Mouse (Mus musculus) hindbrain, embryonic 14.5 days (tissue): ENCODE data around the gene Gm42906. TPM values are rescaled to one million over a fixed set of nuclear protein-coding genes. Genes with fewer than 3 reads are reported as not detected.

Source experiments
- ATAC-seq: fragments of 200-750 bp; cut with Nextera tagmentation; 2 replicates; pipeline ENCODE4 v1.8.0; 2017; ENCODE audit warnings: moderate number of reproducible peaks, mild to moderate bottlenecking, moderate TSS enrichment, moderate library complexity; ENCODE audit not compliant: low FRiP score
- DNase-seq: peaks from one replicate; pipeline ENCODE4 v3.0.0-alpha.2; 2015; ENCODE audit warnings: low spot score
- H3K27ac ChIP-seq: fragments of 300-500 bp; sonication (generic); 2 replicates; pipeline ENCODE4 v1.5.1; 2014; ENCODE audit warnings: mild to moderate bottlenecking, moderate library complexity
- H3K27me3 ChIP-seq: fragments of 300-500 bp; sonication (generic); 2 replicates; pipeline ENCODE4 v1.6.1; 2014; ENCODE audit warnings: mild to moderate bottlenecking, low read length, mixed read lengths; ENCODE audit not compliant: control insufficient read depth, insufficient read depth
- H3K36me3 ChIP-seq: fragments of 300-500 bp; sonication (generic); replicated peaks from 2 replicates; pipeline ENCODE4 v1.6.1; 2014; ENCODE audit not compliant: control insufficient read depth, insufficient read depth
- H3K4me1 ChIP-seq: fragments of 300-500 bp; sonication (generic); replicated peaks from 2 replicates; pipeline ENCODE4 v1.6.1; 2014; ENCODE audit warnings: antibody characterized with exemption, low read length, mixed read lengths; ENCODE audit not compliant: control insufficient read depth, insufficient read depth
- H3K4me2 ChIP-seq: fragments of 300-500 bp; sonication (generic); replicated peaks from 2 replicates; pipeline ENCODE4 v1.6.1; 2014; ENCODE audit warnings: mild to moderate bottlenecking, moderate library complexity
- H3K4me3 ChIP-seq: fragments of 300-500 bp; sonication (generic); replicated peaks from 2 replicates; pipeline ENCODE4 v1.5.1; 2014; ENCODE audit warnings: mild to moderate bottlenecking, low read length
- H3K9ac ChIP-seq: fragments of 300-500 bp; sonication (generic); 2 replicates; pipeline ENCODE4 v1.6.1; 2014
- H3K9me3 ChIP-seq: fragments of 300-500 bp; sonication (generic); 2 replicates; pipeline ENCODE4 v1.6.1; 2016; ENCODE audit warnings: low read length; ENCODE audit not compliant: control insufficient read depth
- WGBS: fragments of 180-500 bp; shearing (Covaris S2); extraction: QIAGEN DNeasy Blood & Tissue Kit; methylation state at CpG from one replicate; pipeline ENCODE4 v1.1.7; 2014; 5-methylcytosine and 5-hydroxymethylcytosine counted together
- polyA plus RNA-seq: library from polyadenylated mRNA; unstranded; fragments of >200 nt; fragmentation: Nextera tagmentation; extraction: Ambion mirVana; gene quantifications from 2 replicates; pipeline ENCODE4 v1.2.1, GENCODE M21; 2014

Gene Gm42906
- polyA plus RNA-seq, 1 experiment from 2014 or later = not detected

DNA sequence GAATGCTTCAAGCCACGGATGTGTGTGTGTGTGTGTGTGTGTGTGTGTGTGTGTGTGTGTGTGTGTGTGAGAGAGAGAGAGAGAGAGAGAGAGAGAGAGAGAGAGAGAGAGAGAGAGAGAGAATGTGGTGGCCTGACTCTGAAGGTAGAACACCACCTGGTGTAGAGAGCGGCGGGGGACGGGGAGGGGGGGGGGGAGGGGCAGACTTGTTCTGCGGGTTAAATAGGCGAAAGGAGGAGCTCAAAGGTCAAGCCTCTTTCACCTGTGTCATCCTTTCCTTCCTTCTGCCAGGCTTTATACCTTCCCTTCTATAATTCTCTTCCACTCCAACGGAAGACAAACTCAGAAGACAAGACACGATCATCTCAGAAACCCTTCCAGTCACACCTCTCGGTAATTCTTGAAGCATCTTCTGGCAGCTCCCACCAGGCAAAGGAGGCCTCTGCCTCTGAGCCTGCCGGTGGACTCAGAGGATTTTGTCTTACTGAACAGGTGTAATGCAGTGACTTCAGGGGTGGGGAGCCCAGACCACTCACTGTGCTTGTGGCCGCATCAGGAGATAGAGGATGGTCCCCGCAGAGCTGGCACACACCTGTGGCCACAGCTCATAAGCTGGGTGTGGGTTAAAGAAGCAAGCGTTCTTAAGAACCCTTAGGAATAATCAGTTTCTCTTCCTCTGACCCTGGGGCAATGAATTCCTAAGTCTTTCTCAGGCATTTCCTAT is 195.2 kb downstream of the Gm42906 start:
- no peaks in the 10 kb centered on the region for H3K9me3 ChIP-seq
- DNase-seq (no peak), ATAC-seq (no peak)
- H3K4me3 ChIP-seq = peak overlapping the region; percentile 49
- no peaks in the 10 kb centered on the region for H3K36me3 ChIP-seq
- H3K27ac ChIP-seq = no peak overlapping the region
- WGBS = 30% methylated on average over 11 of the region's 13 CpGs
- H3K4me1 ChIP-seq = peaks cover 6% of the 10 kb centered on the region
- H3K4me2 ChIP-seq = peak overlapping the region; percentile 95
- peaks cover 16% of the 10 kb centered on the region; the same call in 1 of the 2 replicates for H3K27me3 ChIP-seq
- H3K9ac ChIP-seq = peak overlapping the region; percentile 69

DNA sequence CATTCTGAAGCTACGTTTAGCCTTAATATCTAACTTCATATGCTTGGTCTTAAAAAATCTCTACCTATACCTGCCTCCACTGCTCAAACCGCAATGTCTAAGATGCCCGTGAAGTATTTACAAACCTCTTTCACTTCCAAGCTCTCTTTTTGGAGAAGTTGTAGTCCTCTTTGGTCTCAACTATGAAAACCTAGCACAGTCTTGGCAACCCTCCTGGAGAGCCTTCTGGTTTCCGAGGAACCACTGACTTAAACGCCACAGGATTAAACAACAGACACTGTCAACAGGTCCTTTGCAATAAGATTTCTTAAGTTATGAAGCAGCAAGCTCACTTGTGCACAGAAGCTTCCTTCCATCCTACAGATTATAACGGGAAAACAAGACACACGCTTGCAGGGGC is 196.1 kb downstream of the Gm42906 start:
- H3K4me3 ChIP-seq = no peak overlapping the region
- 92% methylated on average over 7 of the region's 7 CpGs for WGBS
- peaks cover 6% of the 10 kb centered on the region for H3K4me1 ChIP-seq
- H3K9me3 ChIP-seq = no peaks in the 10 kb centered on the region
- H3K9ac ChIP-seq = no peak overlapping the region
- ATAC-seq (no peak), DNase-seq (no peak)
- H3K4me2 ChIP-seq = peak overlapping the region; percentile 19
- no peaks in the 10 kb centered on the region for H3K36me3 ChIP-seq
- H3K27ac ChIP-seq = no peak overlapping the region
- peaks cover 16% of the 10 kb centered on the region; the same call in 1 of the 2 replicates for H3K27me3 ChIP-seq

DNA sequence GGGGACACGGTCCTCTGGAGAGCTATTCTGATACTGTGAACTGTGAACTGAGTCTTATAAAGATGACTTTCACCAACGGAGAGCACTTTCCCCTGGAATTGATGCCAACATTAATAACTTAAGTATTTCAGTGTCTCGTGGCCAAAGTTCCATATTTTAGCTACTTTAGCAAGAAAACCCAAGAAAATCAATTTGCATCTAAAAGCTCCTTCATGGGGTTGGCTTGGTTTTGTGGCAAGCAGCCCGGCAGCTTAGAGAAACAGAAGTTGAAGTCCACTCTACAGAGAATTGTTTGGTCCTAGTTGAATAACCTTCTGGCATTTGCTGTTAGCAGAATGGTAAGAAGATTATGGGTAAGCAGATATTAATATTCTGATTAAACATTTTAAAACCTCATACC is 196.6 kb downstream of the Gm42906 start:
- H3K4me3 ChIP-seq = no peak overlapping the region
- H3K36me3 ChIP-seq = no peaks in the 10 kb centered on the region
- H3K4me2 ChIP-seq = no peak overlapping the region
- no peaks in the 10 kb centered on the region for H3K9me3 ChIP-seq
- no peak overlapping the region for H3K27ac ChIP-seq
- no peak overlapping the region for H3K9ac ChIP-seq
- ATAC-seq (no peak), DNase-seq (no peak)
- H3K4me1 ChIP-seq = peaks cover 6% of the 10 kb centered on the region
- peaks cover 16% of the 10 kb centered on the region; the same call in 1 of the 2 replicates for H3K27me3 ChIP-seq
- 84% methylated on average over 4 of the region's 4 CpGs for WGBS

DNA sequence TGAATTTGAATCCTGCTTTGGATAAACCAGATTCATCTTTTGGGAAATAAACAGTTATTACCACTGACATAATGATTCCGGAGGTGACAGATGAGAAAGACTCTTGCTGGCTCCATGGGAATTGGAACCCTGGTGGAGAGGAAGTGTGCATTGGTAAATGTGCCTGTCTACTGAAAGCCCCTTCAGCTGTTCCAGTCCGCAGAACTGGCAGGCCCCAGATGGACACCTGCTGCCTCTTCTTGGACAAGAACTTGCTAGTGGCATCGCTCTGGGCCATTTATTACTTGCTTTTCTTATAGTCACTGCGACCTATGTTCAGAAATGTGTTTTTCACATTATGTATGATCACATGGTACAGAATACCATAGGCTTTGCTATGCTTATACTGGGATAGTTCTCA is 197.5 kb downstream of the Gm42906 start:
- H3K4me1 ChIP-seq = peaks cover 6% of the 10 kb centered on the region
- DNase-seq (no peak), ATAC-seq (no peak)
- peaks cover 16% of the 10 kb centered on the region; the same call in 1 of the 2 replicates for H3K27me3 ChIP-seq
- WGBS = 81% methylated on average over 4 of the region's 4 CpGs
- H3K9me3 ChIP-seq = no peaks in the 10 kb centered on the region
- no peak overlapping the region for H3K27ac ChIP-seq
- H3K4me2 ChIP-seq = no peak overlapping the region
- no peak overlapping the region for H3K4me3 ChIP-seq
- H3K9ac ChIP-seq = no peak overlapping the region
- no peaks in the 10 kb centered on the region for H3K36me3 ChIP-seq

DNA sequence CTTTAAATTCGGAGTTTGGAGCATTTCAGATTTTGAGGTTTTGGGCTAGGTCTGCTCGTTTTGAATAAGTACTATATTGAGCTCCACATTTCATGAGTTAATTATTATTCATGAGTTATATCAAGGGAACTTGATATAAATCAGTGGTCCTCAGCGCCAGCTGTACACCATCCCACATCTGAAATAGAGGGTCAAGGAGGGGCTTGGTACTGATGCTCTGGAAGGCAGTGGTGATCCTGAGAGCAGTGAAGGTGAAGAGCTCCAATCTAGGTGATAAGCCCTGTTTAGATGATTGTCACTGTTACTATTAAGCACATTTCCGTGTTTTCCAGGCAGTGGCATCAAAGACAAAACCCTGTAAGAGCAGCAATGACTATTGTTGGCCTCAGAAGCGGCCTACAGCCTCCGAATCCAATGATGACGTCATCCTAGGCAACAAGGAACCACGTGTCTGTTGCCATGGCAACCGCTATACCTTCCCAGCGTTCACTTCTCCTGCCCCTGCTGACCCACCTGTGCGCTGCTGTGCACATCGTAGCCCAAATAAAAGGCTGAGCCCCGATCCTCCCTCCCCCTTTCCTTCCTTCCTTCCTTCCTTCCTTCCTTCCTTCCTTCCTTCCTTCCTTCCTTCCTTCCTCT is 199.5 kb downstream of the Gm42906 start:
- no peaks in the 10 kb centered on the region for H3K9me3 ChIP-seq
- 68% methylated on average over 13 of the region's 13 CpGs for WGBS

GRCm38 (mm10) chr5:151223696-151224366 is 204.1 kb downstream of the Gm42906 start:
- H3K27ac ChIP-seq = no peak overlapping the region
- no peaks in the 10 kb centered on the region for H3K4me1 ChIP-seq
- no peak for DNase-seq
- H3K4me2 ChIP-seq = no peak overlapping the region
- ATAC-seq = no peak
- H3K27me3 ChIP-seq = no peaks in the 10 kb centered on the region
- no peaks in the 10 kb centered on the region for H3K36me3 ChIP-seq
- H3K4me3 ChIP-seq = no peak overlapping the region
- H3K9me3 ChIP-seq = no peaks in the 10 kb centered on the region
- 72% methylated on average over 4 of the region's 4 CpGs for WGBS
- no peak overlapping the region for H3K9ac ChIP-seq

More for the DNA sequence above, 199.5 kb downstream of the Gm42906 start:
- DNase-seq = peak; percentile 46
- H3K9ac ChIP-seq = no peak overlapping the region
- peaks cover 6% of the 10 kb centered on the region for H3K4me1 ChIP-seq
- H3K27ac ChIP-seq = no peak overlapping the region
- H3K36me3 ChIP-seq = no peaks in the 10 kb centered on the region
- 0 out of 2 replicates have a peak, but pooled peaks cover 11% of the 10 kb centered on the region for H3K27me3 ChIP-seq
- no peak for ATAC-seq
- H3K4me2 ChIP-seq = no peak overlapping the region
- H3K4me3 ChIP-seq = no peak overlapping the region

DNA sequence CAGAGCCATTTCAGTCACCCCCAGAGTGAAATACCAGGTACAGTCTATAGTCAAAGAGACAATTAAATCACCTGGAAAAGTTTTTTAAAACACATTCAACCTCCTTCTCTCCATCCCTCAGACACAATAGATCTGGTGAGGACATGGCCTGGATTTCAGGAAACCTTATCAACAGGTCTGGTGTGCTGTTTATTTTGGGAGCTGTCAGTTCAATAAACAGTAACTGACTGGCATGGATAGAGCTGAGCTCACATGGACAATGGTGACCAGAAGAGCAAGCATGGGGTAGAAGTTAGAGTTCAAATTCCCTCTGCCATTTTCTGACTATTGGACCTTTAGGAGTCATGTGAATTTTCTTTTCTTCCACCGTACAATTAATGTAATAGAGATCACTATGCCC is 205.2 kb downstream of the Gm42906 start:
- 97% methylated on average over 1 of the region's 1 CpGs for WGBS
- Histone ChIP-seq H3K36me3 (no peaks in the 10 kb centered on the region), H3K9me3 (no peaks in the 10 kb centered on the region), H3K4me3 (no peak overlapping the region), H3K4me1 (no peaks in the 10 kb centered on the region), H3K27ac (no peak overlapping the region), H3K27me3 (no peaks in the 10 kb centered on the region), H3K4me2 (no peak overlapping the region), H3K9ac (no peak overlapping the region)
- DNase-seq (no peak), ATAC-seq (no peak)

DNA sequence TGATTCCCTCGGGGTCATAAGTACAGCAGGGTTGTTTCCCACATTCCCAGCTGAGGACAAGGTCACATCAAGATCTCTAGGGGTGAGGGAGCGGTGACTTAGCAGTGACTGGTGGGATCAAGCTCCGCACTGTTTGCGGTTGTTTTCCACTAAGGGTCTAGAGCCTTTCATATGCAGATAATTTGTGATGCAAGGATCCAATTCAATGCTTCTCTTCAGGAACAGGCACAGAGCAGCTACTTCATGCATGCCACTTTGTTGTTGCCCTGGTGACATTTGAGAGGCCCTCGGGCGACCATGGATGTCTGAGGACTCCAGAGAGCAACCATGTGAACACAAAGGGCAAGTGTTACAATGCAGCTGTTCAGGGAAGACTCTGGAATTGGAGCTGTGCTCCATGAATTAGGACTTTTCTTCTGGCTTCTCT is 209.3 kb downstream of the Gm42906 start:
- Histone ChIP-seq H3K9me3 (no peaks in the 10 kb centered on the region), H3K9ac (no peak overlapping the region), H3K4me2 (no peak overlapping the region), H3K36me3 (no peaks in the 10 kb centered on the region), H3K4me1 (no peaks in the 10 kb centered on the region), H3K4me3 (no peak overlapping the region), H3K27me3 (no peaks in the 10 kb centered on the region), H3K27ac (no peak overlapping the region)
- no peak for DNase-seq
- peak; percentile 65; the same call in 1 of the 2 replicates for ATAC-seq
- 11% methylated on average over 6 of the region's 6 CpGs for WGBS

DNA sequence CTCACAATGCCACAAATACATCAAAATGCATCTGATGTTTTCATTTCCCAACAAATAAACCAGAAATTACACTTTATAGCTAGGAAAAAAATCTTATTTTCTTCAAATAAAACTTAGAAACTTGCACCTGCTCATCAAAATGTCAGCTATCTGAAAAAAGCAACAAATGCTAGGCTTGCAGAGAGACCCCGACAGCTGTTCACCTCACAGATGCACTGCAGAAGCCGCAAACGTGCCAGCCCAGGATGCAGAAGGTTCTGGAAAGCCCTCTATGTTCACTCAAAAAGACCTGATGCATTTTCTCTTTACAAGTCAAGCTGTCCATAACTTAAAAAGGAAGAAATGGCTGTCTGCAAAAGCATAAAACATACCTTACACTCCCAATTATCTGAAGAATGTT is 214.9 kb downstream of the Gm42906 start:
- Histone ChIP-seq H3K4me3 (no peak overlapping the region), H3K27ac (no peak overlapping the region), H3K4me1 (no peaks in the 10 kb centered on the region), H3K9ac (no peak overlapping the region), H3K36me3 (no peaks in the 10 kb centered on the region), H3K4me2 (no peak overlapping the region), H3K9me3 (no peaks in the 10 kb centered on the region), H3K27me3 (no peaks in the 10 kb centered on the region)
- WGBS = 81% methylated on average over 3 of the region's 3 CpGs
- DNase-seq (no peak), ATAC-seq (no peak)
